Mouse (Mus musculus): ENCODE measurements around the gene Dcxr. TPM values are rescaled to one million over a fixed set of nuclear protein-coding genes. Genes with fewer than 3 reads are reported as not detected.

Dcxr gene
- polyA plus RNA-seq, 1 experiment, result 21.2 TPM

DNA sequence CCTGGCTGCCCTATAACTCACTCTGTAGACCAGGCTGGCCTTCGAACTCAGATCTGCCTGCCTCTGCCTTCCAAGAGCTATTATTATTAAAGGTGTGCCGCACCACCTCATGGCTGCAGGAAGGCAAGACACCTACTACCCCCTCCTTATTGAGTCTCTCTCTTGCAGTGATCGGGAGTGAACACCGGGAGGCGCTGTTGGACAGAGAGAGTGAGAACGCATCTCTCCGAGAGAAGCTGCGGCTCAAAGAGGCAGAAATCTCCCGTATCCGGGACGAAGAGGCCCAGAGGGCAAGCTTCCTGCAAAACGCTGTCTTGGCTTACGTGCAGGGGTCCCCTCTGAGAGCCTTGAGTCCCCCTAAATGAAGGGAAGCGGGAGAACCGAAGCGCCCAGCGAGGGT, 6.6 kb downstream of the Dcxr start:
- peaks cover 7% of the 10 kb centered on the region for H3K36me3 ChIP-seq (ENCODE audit: control insufficient read depth, insufficient read depth)
- no peaks in the 10 kb centered on the region for H3K27me3 ChIP-seq (ENCODE audit: control insufficient read depth, insufficient read depth, insufficient read length)
- no peak overlapping the region for H3ac ChIP-seq (ENCODE audit: control insufficient read depth, insufficient read length)
- peak overlapping the region; percentile 42 for H3K4me2 ChIP-seq (ENCODE audit: low read depth)
- no peak overlapping the region for H3K4me3 ChIP-seq
- no peaks in the 10 kb centered on the region for H3K79me2 ChIP-seq (ENCODE audit: control insufficient read depth, insufficient read depth)
- TF ChIP-seq TCF3 (IDR thresholded peaks at IDR 0.05; ENCODE audit: insufficient read length, low read depth) (no peak), POLR2AphosphoS2 (IDR thresholded peaks at IDR 0.05; ENCODE audit: insufficient read length, low read depth) (no peak), CEBPB (IDR thresholded peaks at IDR 0.05; ENCODE audit: insufficient read depth, poor library complexity, severe bottlenecking) (no peak), USF1 (IDR thresholded peaks at IDR 0.05; ENCODE audit: low read depth) (no peak)

DNA sequence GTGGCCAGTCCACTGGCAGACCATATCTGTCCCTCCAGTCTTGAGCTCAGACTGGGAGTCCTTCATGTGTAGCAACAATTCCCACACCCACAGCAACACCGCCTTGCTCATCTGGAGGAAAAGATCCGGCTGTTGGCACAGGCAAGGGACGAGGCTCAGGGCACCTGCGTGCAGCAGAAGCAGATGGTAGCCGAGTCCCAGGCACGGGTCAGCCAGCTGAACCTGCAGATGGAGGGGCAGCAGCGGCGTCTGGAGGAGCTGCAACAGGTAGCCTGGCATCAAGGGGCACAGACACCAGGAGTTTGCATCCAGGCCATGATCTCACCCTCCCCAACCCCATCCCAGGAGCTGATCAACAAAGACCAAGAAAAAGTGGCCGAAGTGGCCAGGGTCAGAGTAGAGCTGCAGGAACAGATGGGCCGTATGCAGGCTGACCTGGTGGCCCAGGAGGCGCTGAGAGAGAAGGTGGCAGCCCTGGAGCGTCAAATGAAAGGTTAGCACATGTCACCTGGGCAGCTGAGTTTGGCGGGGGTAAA, 7.2 kb downstream of the Dcxr start:
- Histone ChIP-seq H3K27me3 (ENCODE audit: control insufficient read depth, insufficient read depth, insufficient read length) (no peaks in the 10 kb centered on the region), H3K4me2 (ENCODE audit: low read depth) (no peak overlapping the region), H3K36me3 (ENCODE audit: control insufficient read depth, insufficient read depth) (peaks cover 7% of the 10 kb centered on the region), H3K4me3 (no peak overlapping the region), H3ac (ENCODE audit: control insufficient read depth, insufficient read length) (no peak overlapping the region), H3K79me2 (ENCODE audit: control insufficient read depth, insufficient read depth) (no peaks in the 10 kb centered on the region)
- TF ChIP-seq USF1 (IDR thresholded peaks at IDR 0.05; ENCODE audit: low read depth) (no peak), TCF12 (IDR thresholded peaks at IDR 0.05; ENCODE audit: insufficient read depth, poor library complexity, severe bottlenecking) (no peak), CEBPB (IDR thresholded peaks at IDR 0.05; ENCODE audit: insufficient read depth, poor library complexity, severe bottlenecking) (no peak), POLR2AphosphoS2 (IDR thresholded peaks at IDR 0.05; ENCODE audit: insufficient read length, low read depth) (no peak), REST (IDR thresholded peaks at IDR 0.05; ENCODE audit: insufficient read depth, insufficient read length) (no peak), MAX (IDR thresholded peaks at IDR 0.05; ENCODE audit: low read depth) (no peak), TCF3 (IDR thresholded peaks at IDR 0.05; ENCODE audit: insufficient read length, low read depth) (no peak), SRF (IDR thresholded peaks at IDR 0.05; ENCODE audit: control insufficient read depth, insufficient read length, low read depth) (no peak), MYOG (IDR thresholded peaks at IDR 0.05; ENCODE audit: control insufficient read depth in 1 of 3, insufficient read depth in 1 of 3, insufficient read length in 2 of 3, low read depth in 2 of 3) (no peak), MYOD1 (IDR thresholded peaks at IDR 0.05; ENCODE audit: control insufficient read depth in 1 of 3, insufficient read length in 2 of 3, low read depth in 2 of 3) (no peak), E2F4 (IDR thresholded peaks at IDR 0.05; ENCODE audit: insufficient read depth) (no peak), POLR2A (IDR thresholded peaks at IDR 0.05; ENCODE audit: insufficient read length, low read depth) (no peak)

DNA sequence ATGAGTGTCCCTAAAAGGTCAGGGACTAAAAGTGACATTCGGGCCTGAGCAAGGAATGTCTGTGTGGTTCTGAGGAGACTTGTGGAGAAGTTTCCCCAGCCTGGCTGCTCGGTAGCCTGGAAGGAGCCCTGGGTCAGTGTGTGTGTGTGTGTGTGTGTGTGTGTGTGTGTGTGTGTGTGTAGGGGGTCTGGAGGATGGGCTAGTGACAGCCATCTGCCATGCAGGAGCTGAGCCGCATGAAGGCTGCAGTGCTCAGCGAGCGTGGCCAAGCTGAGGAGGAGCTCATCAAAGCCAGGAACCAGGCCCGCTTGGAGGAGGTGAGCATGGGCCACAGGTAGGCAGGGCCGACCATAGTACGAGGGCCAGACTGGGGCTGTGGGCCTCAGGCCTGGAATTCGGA, 7.8 kb downstream of the Dcxr start:
- peaks cover 7% of the 10 kb centered on the region for H3K36me3 ChIP-seq (ENCODE audit: control insufficient read depth, insufficient read depth)
- TF ChIP-seq E2F4 (IDR thresholded peaks at IDR 0.05; ENCODE audit: insufficient read depth) (no peak), REST (IDR thresholded peaks at IDR 0.05; ENCODE audit: insufficient read depth, insufficient read length) (no peak), SRF (IDR thresholded peaks at IDR 0.05; ENCODE audit: control insufficient read depth, insufficient read length, low read depth) (no peak), MAX (IDR thresholded peaks at IDR 0.05; ENCODE audit: low read depth) (no peak), CEBPB (IDR thresholded peaks at IDR 0.05; ENCODE audit: insufficient read depth, poor library complexity, severe bottlenecking) (no peak), MYOD1 (IDR thresholded peaks at IDR 0.05; ENCODE audit: control insufficient read depth in 1 of 3, insufficient read length in 2 of 3, low read depth in 2 of 3) (no peak), MYOG (IDR thresholded peaks at IDR 0.05; ENCODE audit: control insufficient read depth in 1 of 3, insufficient read depth in 1 of 3, insufficient read length in 2 of 3, low read depth in 2 of 3) (no peak), POLR2AphosphoS2 (IDR thresholded peaks at IDR 0.05; ENCODE audit: insufficient read length, low read depth) (no peak)

DNA sequence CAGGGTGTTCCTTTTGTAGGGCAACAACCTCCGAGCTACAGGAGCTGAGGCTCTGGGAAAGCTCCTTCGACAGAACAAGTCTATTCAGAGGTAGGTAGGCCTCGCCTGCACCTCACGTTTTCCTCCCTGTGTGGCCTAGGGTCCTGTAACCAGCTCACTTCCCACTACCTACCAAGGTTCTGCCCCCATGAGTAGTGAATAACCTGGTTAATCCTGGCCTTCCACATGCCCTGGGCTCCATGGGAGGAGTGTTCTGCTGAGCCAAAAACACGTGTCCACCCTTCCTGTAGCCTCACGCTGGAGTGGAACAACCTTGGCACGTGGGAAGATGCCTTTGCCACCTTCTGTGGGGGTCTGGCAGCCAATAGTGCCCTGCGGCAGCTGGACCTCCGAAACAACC, 11.9 kb downstream of the Dcxr start:
- Histone ChIP-seq H3K27me3 (ENCODE audit: control insufficient read depth, insufficient read depth, insufficient read length) (no peaks in the 10 kb centered on the region), H3K36me3 (ENCODE audit: control insufficient read depth, insufficient read depth) (peaks cover 7% of the 10 kb centered on the region), H3K4me2 (ENCODE audit: low read depth) (peak overlapping the region; percentile 97), H3ac (ENCODE audit: control insufficient read depth, insufficient read length) (no peak overlapping the region), H3K79me2 (ENCODE audit: control insufficient read depth, insufficient read depth) (no peaks in the 10 kb centered on the region), H3K4me3 (peak overlapping the region; percentile 63)
- TF ChIP-seq MYOD1 (IDR thresholded peaks at IDR 0.05; ENCODE audit: control insufficient read depth in 1 of 3, insufficient read length in 2 of 3, low read depth in 2 of 3) (no peak), USF1 (IDR thresholded peaks at IDR 0.05; ENCODE audit: low read depth) (no peak), MAX (IDR thresholded peaks at IDR 0.05; ENCODE audit: low read depth) (no peak), MYOG (IDR thresholded peaks at IDR 0.05; ENCODE audit: control insufficient read depth in 1 of 3, insufficient read depth in 1 of 3, insufficient read length in 2 of 3, low read depth in 2 of 3) (no peak), POLR2AphosphoS2 (IDR thresholded peaks at IDR 0.05; ENCODE audit: insufficient read length, low read depth) (no peak), CEBPB (IDR thresholded peaks at IDR 0.05; ENCODE audit: insufficient read depth, poor library complexity, severe bottlenecking) (no peak), SRF (IDR thresholded peaks at IDR 0.05; ENCODE audit: control insufficient read depth, insufficient read length, low read depth) (no peak), E2F4 (IDR thresholded peaks at IDR 0.05; ENCODE audit: insufficient read depth) (no peak), REST (IDR thresholded peaks at IDR 0.05; ENCODE audit: insufficient read depth, insufficient read length) (no peak), POLR2A (IDR thresholded peaks at IDR 0.05; ENCODE audit: insufficient read length, low read depth) (no peak), TCF3 (IDR thresholded peaks at IDR 0.05; ENCODE audit: insufficient read length, low read depth) (no peak), TCF12 (IDR thresholded peaks at IDR 0.05; ENCODE audit: insufficient read depth, poor library complexity, severe bottlenecking) (no peak)

More for the DNA sequence above, 7.8 kb downstream of the Dcxr start:
- H3K27me3 ChIP-seq (ENCODE audit: control insufficient read depth, insufficient read depth, insufficient read length), result no peaks in the 10 kb centered on the region
- H3K4me3 ChIP-seq, result no peak overlapping the region
- H3K79me2 ChIP-seq (ENCODE audit: control insufficient read depth, insufficient read depth), result no peaks in the 10 kb centered on the region
- H3ac ChIP-seq (ENCODE audit: control insufficient read depth, insufficient read length), result no peak overlapping the region
- no peak overlapping the region for H3K4me2 ChIP-seq (ENCODE audit: low read depth)

DNA sequence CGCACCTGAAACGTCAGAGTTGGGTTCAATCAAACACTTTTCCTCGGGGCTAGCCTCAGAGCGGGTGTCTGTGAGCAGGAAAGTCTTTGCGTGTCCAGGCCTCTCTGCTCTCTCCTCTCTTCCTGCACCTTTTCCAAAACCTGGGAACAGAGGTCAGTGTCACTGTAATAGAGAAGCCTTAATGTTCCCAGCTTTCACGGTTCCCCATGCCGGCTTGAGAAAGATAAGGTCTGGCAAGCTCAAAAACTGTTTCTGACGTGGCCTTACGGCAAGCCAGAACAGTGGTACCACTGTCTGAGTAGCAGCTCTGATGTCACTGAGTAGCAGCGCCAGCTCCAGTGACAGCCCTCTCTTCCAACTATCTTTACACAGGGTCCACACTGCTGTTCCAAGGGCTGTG, 12.5 kb downstream of the Dcxr start:
- peaks cover 7% of the 10 kb centered on the region for H3K36me3 ChIP-seq (ENCODE audit: control insufficient read depth, insufficient read depth)
- no peak for TF ChIP-seq MAX (IDR thresholded peaks at IDR 0.05; ENCODE audit: low read depth)
- TF ChIP-seq SRF (IDR thresholded peaks at IDR 0.05; ENCODE audit: control insufficient read depth, insufficient read length, low read depth), result no peak
- no peak for TF ChIP-seq E2F4 (IDR thresholded peaks at IDR 0.05; ENCODE audit: insufficient read depth)
- TF ChIP-seq MYOD1 (IDR thresholded peaks at IDR 0.05; ENCODE audit: control insufficient read depth in 1 of 3, insufficient read length in 2 of 3, low read depth in 2 of 3), result no peak
- no peak for TF ChIP-seq USF1 (IDR thresholded peaks at IDR 0.05; ENCODE audit: low read depth)
- TF ChIP-seq TCF12 (IDR thresholded peaks at IDR 0.05; ENCODE audit: insufficient read depth, poor library complexity, severe bottlenecking), result no peak
- no peak for TF ChIP-seq POLR2A (IDR thresholded peaks at IDR 0.05; ENCODE audit: insufficient read length, low read depth)
- TF ChIP-seq POLR2AphosphoS2 (IDR thresholded peaks at IDR 0.05; ENCODE audit: insufficient read length, low read depth), result no peak
- no peak for TF ChIP-seq REST (IDR thresholded peaks at IDR 0.05; ENCODE audit: insufficient read depth, insufficient read length)
- TF ChIP-seq TCF3 (IDR thresholded peaks at IDR 0.05; ENCODE audit: insufficient read length, low read depth), result no peak
- no peak for TF ChIP-seq CEBPB (IDR thresholded peaks at IDR 0.05; ENCODE audit: insufficient read depth, poor library complexity, severe bottlenecking)
- TF ChIP-seq MYOG (IDR thresholded peaks at IDR 0.05; ENCODE audit: control insufficient read depth in 1 of 3, insufficient read depth in 1 of 3, insufficient read length in 2 of 3, low read depth in 2 of 3), result no peak

More for the DNA sequence above, 12.5 kb downstream of the Dcxr start:
- H3K27me3 ChIP-seq (ENCODE audit: control insufficient read depth, insufficient read depth, insufficient read length), result no peaks in the 10 kb centered on the region
- no peaks in the 10 kb centered on the region for H3K79me2 ChIP-seq (ENCODE audit: control insufficient read depth, insufficient read depth)
- H3ac ChIP-seq (ENCODE audit: control insufficient read depth, insufficient read length), result peak overlapping the region; percentile 7
- peak overlapping the region; percentile 63 for H3K4me3 ChIP-seq
- H3K4me2 ChIP-seq (ENCODE audit: low read depth), result peak overlapping the region; percentile 97

Data from myocyte (in vitro differentiated cells).